Mouse (Mus musculus) gastrocnemius, postnatal 25 days (tissue): ENCODE results near the gene Ptpn5. TPM values are rescaled to one million over a fixed set of nuclear protein-coding genes. Genes with fewer than 3 reads are reported as not detected.

Experiments used
- DNase-seq: peaks from one replicate; pipeline ENCODE4 v3.0.0; 2022
- long read RNA-seq, 2 experiments: library from polyadenylated mRNA; stranded (forward); transcript quantifications; one replicate each; pipeline ENCODE4 v2.0.0; 2021
- total RNA-seq, 2 experiments: library from RNA; stranded (reverse); gene quantifications; 1 replicate in 1 of 2; 2 replicates in 1 of 2; pipeline ENCODE4 v1.2.3; 2021

Ptpn5 gene
- not detected for total RNA-seq
- long read RNA-seq, experiment 1, result 0 reads
- long read RNA-seq, experiment 2, result 0 reads

- no peak for DNase-seq
Observed at GRCm38 (mm10) chr7:47133331-47133730, at the start of gene Ptpn5. TSS of gene Ptpn5 (minus strand) at chr7:47133684.

- DNase-seq, result no peak
Observed at GRCm38 (mm10) chr7:47170814-47171213, 37.3 kb upstream of the Ptpn5 start.

GRCm38 (mm10) chr7:47165028-47165427, 31.5 kb upstream of the Ptpn5 start:
- no peak for DNase-seq

- no peak for DNase-seq
Observed at GRCm38 (mm10) chr7:47163203-47163602, 29.7 kb upstream of the Ptpn5 start.

- no peak for DNase-seq
Observed at GRCm38 (mm10) chr7:47158451-47158850, 25.0 kb upstream of the Ptpn5 start.

GRCm38 (mm10) chr7:47157743-47158142, 24.3 kb upstream of the Ptpn5 start:
- no peak for DNase-seq

- DNase-seq, result no peak
Observed at GRCm38 (mm10) chr7:47155849-47156248, 22.4 kb upstream of the Ptpn5 start.

GRCm38 (mm10) chr7:47155396-47155795, 21.9 kb upstream of the Ptpn5 start:
- DNase-seq, result no peak

GRCm38 (mm10) chr7:47150420-47151061, 17.1 kb upstream of the Ptpn5 start:
- no peak for DNase-seq

- DNase-seq, result no peak
Observed at GRCm38 (mm10) chr7:47148298-47148697, 14.8 kb upstream of the Ptpn5 start.

- no peak for DNase-seq
Observed at GRCm38 (mm10) chr7:47146034-47146812, 12.7 kb upstream of the Ptpn5 start.

- DNase-seq, result no peak
Observed at GRCm38 (mm10) chr7:47144299-47144698, 10.8 kb upstream of the Ptpn5 start.

GRCm38 (mm10) chr7:47139823-47140325, 6.4 kb upstream of the Ptpn5 start:
- DNase-seq, result no peak

GRCm38 (mm10) chr7:47134570-47134969, 1.1 kb upstream of the Ptpn5 start:
- DNase-seq, result no peak

- no peak for DNase-seq
Observed at GRCm38 (mm10) chr7:47132931-47133260, 588 bp downstream of the Ptpn5 start.

- DNase-seq, result no peak
Observed at GRCm38 (mm10) chr7:47132180-47132930, 1.1 kb downstream of the Ptpn5 start.

GRCm38 (mm10) chr7:47131840-47132179, 1.7 kb downstream of the Ptpn5 start:
- no peak for DNase-seq

- no peak for DNase-seq
Observed at GRCm38 (mm10) chr7:47131258-47131657, 2.2 kb downstream of the Ptpn5 start.

- DNase-seq, result no peak
Observed at GRCm38 (mm10) chr7:47122026-47122425, 11.5 kb downstream of the Ptpn5 start.

GRCm38 (mm10) chr7:47116666-47117065, 16.8 kb downstream of the Ptpn5 start:
- DNase-seq, result no peak

GRCm38 (mm10) chr7:47115491-47115890, 18.0 kb downstream of the Ptpn5 start:
- no peak for DNase-seq

GRCm38 (mm10) chr7:47113383-47113782, 20.1 kb downstream of the Ptpn5 start:
- no peak for DNase-seq

GRCm38 (mm10) chr7:47112036-47112435, 21.4 kb downstream of the Ptpn5 start:
- no peak for DNase-seq
